Mouse (Mus musculus): ENCODE data around the gene Eif2ak1.

DNA sequence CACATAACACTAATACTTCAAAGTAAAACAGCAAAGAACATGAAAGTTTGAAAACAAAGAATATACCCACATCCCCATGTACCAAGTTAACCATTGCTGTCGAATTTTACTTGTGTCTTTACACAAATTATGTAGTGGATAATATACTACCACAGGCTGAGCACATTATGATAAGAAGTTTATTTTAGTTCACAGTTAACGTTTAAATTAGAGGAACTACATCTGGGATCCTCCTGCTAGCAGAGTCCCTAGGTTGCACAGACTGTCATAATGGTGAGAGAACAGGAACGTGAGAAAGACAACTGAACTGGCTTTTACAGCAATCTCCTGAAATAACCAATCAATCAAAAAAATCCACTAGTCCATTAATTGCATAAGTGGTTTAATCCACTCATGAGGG, 10.3 kb upstream of the Eif2ak1 start:
- TF ChIP-seq CTCF (IDR thresholded peaks at IDR 0.05; ENCODE audit: control insufficient read depth, insufficient read depth, insufficient read length) (no peak), CEBPB (IDR thresholded peaks at IDR 0.05; ENCODE audit: low read depth) (no peak), MAX (IDR thresholded peaks at IDR 0.05) (no peak), MYOG (IDR thresholded peaks at IDR 0.05; ENCODE audit: control insufficient read depth, extremely low read depth, insufficient read length) (no peak)

Data from C2C12 (cell line).